Comparison of ENCODE assay signal across 26 mouse cellular contexts in genomic region chr17:8870848-8871247, GRCm38 (mm10).
DNase-seq lines count a peak whose midpoint lies in the region; ATAC-seq and TF ChIP-seq lines count a peak whose summit lies in the region.
"Had no signal": no experiment of that assay in that cellular context is flagged by ENCODE, and none has a peak within 500 bp of the region (broad histone marks: within the 10 kb centered on the region; RNA-seq: fewer than 3 reads in every experiment).

No protein-coding gene starts in this region.

- peaks cover 0 to 27% of the 10 kb centered on the region in 2 experiments; a peak in 2 of 4 replicates for H3K36me3 ChIP-seq in MEL (ENCODE audit: control insufficient read depth in 1 of 2, insufficient read depth in 2 of 2, low read length in 2 of 2)
- H3K36me3 ChIP-seq: embryonic facial prominence, embryonic 13.5 days; embryonic facial prominence, embryonic 15.5 days; forebrain, embryonic 10.5 days; forebrain, embryonic 12.5 days; G1E had no signal

- peaks cover 14 to 52% of the 10 kb centered on the region in 2 experiments for H3K4me1 ChIP-seq in MEL (ENCODE audit: control insufficient read depth in 1 of 2, insufficient read depth in 2 of 2, low read length in 2 of 2)
- H3K4me1 ChIP-seq in brown adipose tissue, adult 24 weeks (ENCODE audit: control insufficient read depth, insufficient read depth, insufficient read length, low read length), result peaks cover 11% of the 10 kb centered on the region

- TF ChIP-seq CTCF in MEL (IDR thresholded peaks at IDR 0.05 in 2 of 3, conservative IDR thresholded peaks at IDR 0.05 in 1 of 3; ENCODE audit: control insufficient read depth in 1 of 3, insufficient read depth in 1 of 3, low read depth in 2 of 3, low read length in 3 of 3, poor library complexity in 1 of 3, severe bottlenecking in 1 of 3), result no peak

- no peaks in the 10 kb centered on the region for H3K9me3 ChIP-seq in MEL (replicated peaks; ENCODE audit: insufficient read depth, low read length)
- H3K9me3 ChIP-seq: embryonic facial prominence, embryonic 13.5 days; embryonic facial prominence, embryonic 15.5 days; forebrain, embryonic 10.5 days; forebrain, embryonic 12.5 days had no signal

- no peaks in the 10 kb centered on the region; the same call in 1 of the 2 replicates for H3K79me2 ChIP-seq in MEL (ENCODE audit: control insufficient read depth, insufficient read depth, low read length, poor library complexity)

- ATAC-seq in frontal cortex, adult (ENCODE audit: low TSS enrichment), result no peak
- ATAC-seq: CD4-positive, CD25-positive, alpha-beta regulatory T cell, adult 4 months; forebrain, embryonic 14.5 days; forebrain, postnatal 0 days had no signal

- DNase-seq in adrenal gland, postnatal 10 days, result peak; percentile 34
- no peak for DNase-seq in adrenal gland, postnatal 36 days
- peak; percentile 88 for DNase-seq in heart, adult 11 months
- DNase-seq in heart, adult 8-10 months (ENCODE audit: low spot score), result no peak
- no peak for DNase-seq in MEL (ENCODE audit: low read depth, low spot score)
- DNase-seq: adrenal gland, postnatal 25 days; B cell, adult 2 months; cerebellum, adult 11 months; cerebellum, adult 18-20 months; cerebellum, adult 8-10 months; cerebellum, adult 9-11 months; cerebellum, postnatal 14 days; cerebellum, postnatal 36 days; embryo, embryonic 11 days; forebrain, postnatal 0 days had no signal

- peak overlapping the region; percentile 52 to 64 for H3K4me3 ChIP-seq in MEL (ENCODE audit: control insufficient read depth in 1 of 2, insufficient read depth in 1 of 2, low read depth in 2 of 2, low read length in 2 of 2)
- no peak overlapping the region for H3K4me3 ChIP-seq in brown adipose tissue, adult 24 weeks (ENCODE audit: insufficient read depth, low read depth, low read length)
- H3K4me3 ChIP-seq: embryonic facial prominence, embryonic 13.5 days; embryonic facial prominence, embryonic 15.5 days; erythroblast, embryonic 14.5 days; forebrain, embryonic 10.5 days; forebrain, embryonic 12.5 days had no signal

- TF ChIP-seq POLR2A in MEL (IDR thresholded peaks at IDR 0.05; ENCODE audit: control insufficient read depth in 1 of 2, insufficient read depth in 1 of 2, low read depth in 1 of 2, low read length in 2 of 2, poor library complexity in 1 of 2), result no peak

- peak overlapping the region; percentile 100 for H3K27ac ChIP-seq in MEL (ENCODE audit: control insufficient read depth, low read depth, low read length)
- peak overlapping the region; percentile 88 for H3K27ac ChIP-seq in brown adipose tissue, adult 24 weeks (replicated peaks; ENCODE audit: low read depth, low read length)
- H3K27ac ChIP-seq: embryonic facial prominence, embryonic 13.5 days; embryonic facial prominence, embryonic 15.5 days; forebrain, embryonic 10.5 days; forebrain, embryonic 12.5 days had no signal

- no peak for TF ChIP-seq RAD21 in MEL (IDR thresholded peaks at IDR 0.05; ENCODE audit: low read depth, low read length)

- TF ChIP-seq EP300 in MEL (IDR thresholded peaks at IDR 0.05; ENCODE audit: low read depth in 1 of 2, low read length in 2 of 2), result no peak

- H3K27me3 ChIP-seq in MEL (ENCODE audit: control insufficient read depth in 1 of 2, insufficient read depth in 2 of 2, low read length in 2 of 2), result no peaks in the 10 kb centered on the region
- H3K27me3 ChIP-seq: CH12.LX; embryonic facial prominence, embryonic 13.5 days; embryonic facial prominence, embryonic 15.5 days; forebrain, embryonic 12.5 days had no signal

- peak overlapping the region; percentile 66 for H3K9ac ChIP-seq in MEL (ENCODE audit: control insufficient read depth, low read depth, low read length, poor library complexity, severe bottlenecking)
- H3K9ac ChIP-seq: embryonic facial prominence, embryonic 13.5 days; embryonic facial prominence, embryonic 15.5 days; forebrain, embryonic 12.5 days; forebrain, postnatal 0 days had no signal

TF ChIP-seq in MEL, 35 proteins besides CTCF, POLR2A, EP300 and RAD21:
- TF ChIP-seq SMC3 (IDR thresholded peaks at IDR 0.05; ENCODE audit: low read depth, low read length), result no peak

Comparison
In these comparisons a context has a peak if more than half of its experiments do, and no peak if none do; other contexts are left out.
1. DNase-seq: peak in adrenal gland, postnatal 10 days (single experiment) and heart, adult 11 months (single experiment); none in adrenal gland, postnatal 36 days (0 of 2), heart, adult 8-10 months (single experiment) and MEL (single experiment).